Mouse (Mus musculus) forebrain, postnatal 0 days (tissue): Measurements from ENCODE around the gene Catsper2. TPM values are rescaled to one million over a fixed set of nuclear protein-coding genes. Genes with fewer than 3 reads are reported as not detected.

Experiments
- ATAC-seq: fragments of 200-750 bp; cut with Nextera tagmentation; 2 replicates; pipeline ENCODE4 v1.8.0; 2017; ENCODE audit warnings: mild to moderate bottlenecking, moderate library complexity
- DNase-seq: peaks from one replicate; pipeline ENCODE4 v3.0.0-alpha.2; 2015
- H3K27ac ChIP-seq: fragments of 300-500 bp; sonication (generic); 2 replicates; pipeline ENCODE4 v1.5.1; 2014; ENCODE audit warnings: low read depth, mild to moderate bottlenecking, antibody characterized with exemption, low read length, moderate library complexity, mixed read lengths
- H3K27me3 ChIP-seq: fragments of 300-500 bp; sonication (generic); 2 replicates; pipeline ENCODE4 v1.6.1; 2014; ENCODE audit warnings: mild to moderate bottlenecking, low read length, mixed read lengths; ENCODE audit not compliant: insufficient read depth
- H3K36me3 ChIP-seq: fragments of 300-500 bp; sonication (generic); 2 replicates; pipeline ENCODE4 v1.6.1; 2014; ENCODE audit warnings: mild to moderate bottlenecking, moderate library complexity; ENCODE audit not compliant: insufficient read depth
- H3K4me1 ChIP-seq: fragments of 300-500 bp; sonication (generic); 2 replicates; pipeline ENCODE4 v1.6.1; 2014; ENCODE audit warnings: antibody characterized with exemption; ENCODE audit not compliant: insufficient read depth
- H3K4me2 ChIP-seq: fragments of 300-500 bp; sonication (generic); 2 replicates; pipeline ENCODE4 v1.6.1; 2014; ENCODE audit warnings: low read depth, mild to moderate bottlenecking, moderate library complexity
- H3K4me3 ChIP-seq: fragments of 300-500 bp; sonication (generic); 2 replicates; pipeline ENCODE4 v1.5.1; 2014; ENCODE audit warnings: low read depth, low read length, mixed read lengths
- H3K9ac ChIP-seq: fragments of 300-500 bp; sonication (generic); 2 replicates; pipeline ENCODE4 v1.6.1; 2014; ENCODE audit warnings: mild to moderate bottlenecking
- H3K9me3 ChIP-seq: fragments of 300-500 bp; sonication (generic); 2 replicates; pipeline ENCODE4 v1.6.1; 2016; ENCODE audit warnings: low read length
- CTCF ChIP-seq: sonication (generic); IDR thresholded peaks from 2 replicates; pipeline ENCODE4 v1.5.1; 2016; ENCODE audit warnings: antibody characterized with exemption, control low read depth, low read depth
- WGBS: fragments of 180-500 bp; shearing (Covaris S2); extraction: QIAGEN DNeasy Blood & Tissue Kit; methylation state at CpG from one replicate; pipeline ENCODE4 v1.1.7; 2014; 5-methylcytosine and 5-hydroxymethylcytosine counted together
- polyA plus RNA-seq: library from polyadenylated mRNA; unstranded; fragments of >200 nt; fragmentation: Nextera tagmentation; extraction: Ambion mirVana; gene quantifications from 2 replicates; pipeline ENCODE4 v1.2.1, GENCODE M21; 2015
- total RNA-seq: library from RNA; depleted of rRNA; stranded (reverse); fragments of >200 nt; gene quantifications from 2 replicates; pipeline ENCODE4 v1.2.3, GENCODE M21; 2014

The Catsper2 gene
- total and polyA plus RNA-seq, 2 experiments from 2014 or later: 3.3 to 4.9 TPM

DNA sequence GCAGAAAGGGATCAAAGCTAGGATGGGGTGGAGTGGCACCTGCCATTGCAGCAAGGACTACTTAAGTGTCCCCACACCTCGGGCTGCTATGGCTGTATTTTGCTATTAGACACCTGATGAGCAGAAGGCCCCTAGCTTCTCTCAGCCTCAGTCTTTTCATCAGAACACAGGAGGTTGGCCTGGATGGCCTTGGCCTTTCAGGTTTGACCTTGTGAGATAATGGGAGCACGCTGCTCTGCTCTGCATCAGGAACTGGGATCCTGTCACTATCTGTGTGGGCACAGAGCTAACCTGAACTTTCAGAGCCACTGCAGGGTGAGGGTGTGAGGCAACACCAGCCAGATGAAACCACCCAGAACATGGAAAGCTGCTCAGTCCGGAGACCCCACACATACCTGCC, 41.3 kb downstream of the Catsper2 start:
- Histone ChIP-seq H3K36me3 (no peaks in the 10 kb centered on the region), H3K4me2 (no peak overlapping the region), H3K9ac (no peak overlapping the region), H3K9me3 (no peaks in the 10 kb centered on the region), H3K27me3 (no peaks in the 10 kb centered on the region), H3K4me3 (no peak overlapping the region), H3K27ac (no peak overlapping the region), H3K4me1 (no peaks in the 10 kb centered on the region)
- ATAC-seq (no peak), DNase-seq (no peak)
- TF ChIP-seq CTCF: no peak
- WGBS: 73% methylated on average over 3 of the region's 3 CpGs

DNA sequence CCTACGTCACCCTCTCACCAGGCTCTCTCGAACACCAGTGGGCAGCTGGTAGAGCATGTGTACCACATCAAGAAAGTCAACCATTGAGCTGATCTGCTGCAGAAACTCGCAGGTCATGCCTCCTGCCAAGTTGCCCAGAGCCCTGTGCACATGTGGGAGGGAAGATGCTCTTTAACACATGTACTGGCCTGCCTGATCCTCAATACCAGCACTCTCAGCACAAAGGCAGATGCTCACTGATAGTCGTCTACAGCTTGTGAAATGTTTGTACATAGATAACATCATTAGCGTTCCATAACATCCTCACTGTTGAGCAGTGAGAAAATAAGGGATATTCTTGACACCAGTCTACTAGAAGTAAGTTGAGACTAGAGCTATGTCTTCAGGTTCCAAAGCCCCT, 42.7 kb downstream of the Catsper2 start:
- Histone ChIP-seq H3K4me3 (no peak overlapping the region), H3K9ac (no peak overlapping the region), H3K4me2 (no peak overlapping the region), H3K36me3 (no peaks in the 10 kb centered on the region), H3K27ac (no peak overlapping the region), H3K4me1 (no peaks in the 10 kb centered on the region), H3K27me3 (no peaks in the 10 kb centered on the region), H3K9me3 (no peaks in the 10 kb centered on the region)
- ATAC-seq: no peak
- DNase-seq: no peak
- WGBS: 85% methylated on average over 5 of the region's 5 CpGs
- TF ChIP-seq CTCF: no peak

DNA sequence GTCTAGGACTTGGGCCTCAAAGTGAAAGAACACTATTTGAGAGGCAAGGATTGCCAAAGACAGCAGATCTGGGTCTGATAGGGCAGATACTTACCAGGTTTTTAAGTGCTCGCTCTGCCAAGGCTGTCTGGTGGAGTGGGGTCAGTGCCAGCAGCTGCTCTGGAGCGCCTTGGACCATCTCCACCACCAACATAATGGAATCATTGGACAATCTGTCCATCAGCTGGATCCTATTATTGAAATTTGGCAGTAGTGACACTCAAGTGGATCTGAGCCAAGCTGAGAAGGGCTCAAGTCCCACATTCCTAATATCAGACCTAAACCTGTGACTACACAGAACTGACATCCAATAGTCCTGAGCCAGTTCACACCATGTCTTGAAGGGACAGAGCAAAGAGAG, 44.8 kb downstream of the Catsper2 start:
- H3K36me3 ChIP-seq: no peaks in the 10 kb centered on the region
- H3K4me2 ChIP-seq: no peak overlapping the region
- 54% methylated on average over 2 of the region's 2 CpGs for WGBS
- no peak overlapping the region for H3K4me3 ChIP-seq
- DNase-seq (peak; percentile 47), ATAC-seq (no peak)
- no peak overlapping the region for H3K9ac ChIP-seq
- no peak for TF ChIP-seq CTCF
- no peaks in the 10 kb centered on the region for H3K9me3 ChIP-seq
- no peaks in the 10 kb centered on the region for H3K27me3 ChIP-seq
- H3K27ac ChIP-seq: no peak overlapping the region
- H3K4me1 ChIP-seq: no peaks in the 10 kb centered on the region

DNA sequence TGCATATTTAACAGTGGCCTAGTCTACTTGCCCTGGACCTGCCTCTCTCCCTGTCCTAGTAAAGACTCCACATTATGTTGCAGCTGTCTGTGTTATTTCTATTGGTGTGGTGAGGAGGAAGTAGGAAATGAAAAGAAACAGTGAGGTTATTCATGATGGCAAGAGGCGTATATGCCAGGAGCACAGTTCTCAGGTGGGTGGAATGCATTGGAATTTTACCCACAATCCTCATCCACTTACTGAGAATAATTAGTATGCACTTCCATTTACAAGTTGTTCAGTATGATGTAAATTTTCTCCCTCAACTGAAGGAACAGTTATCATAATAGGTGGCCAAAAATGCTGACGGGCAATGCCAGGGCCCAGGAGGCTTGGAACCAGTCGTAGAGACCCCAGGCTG, 49.9 kb downstream of the Catsper2 start:
- Histone ChIP-seq H3K4me2 (no peak overlapping the region), H3K9ac (no peak overlapping the region), H3K4me1 (no peaks in the 10 kb centered on the region), H3K27me3 (no peaks in the 10 kb centered on the region), H3K27ac (no peak overlapping the region), H3K36me3 (no peaks in the 10 kb centered on the region), H3K4me3 (no peak overlapping the region), H3K9me3 (no peaks in the 10 kb centered on the region)
- no peak for TF ChIP-seq CTCF
- ATAC-seq: no peak
- 55% methylated on average over 3 of the region's 3 CpGs for WGBS
- DNase-seq: no peak

DNA sequence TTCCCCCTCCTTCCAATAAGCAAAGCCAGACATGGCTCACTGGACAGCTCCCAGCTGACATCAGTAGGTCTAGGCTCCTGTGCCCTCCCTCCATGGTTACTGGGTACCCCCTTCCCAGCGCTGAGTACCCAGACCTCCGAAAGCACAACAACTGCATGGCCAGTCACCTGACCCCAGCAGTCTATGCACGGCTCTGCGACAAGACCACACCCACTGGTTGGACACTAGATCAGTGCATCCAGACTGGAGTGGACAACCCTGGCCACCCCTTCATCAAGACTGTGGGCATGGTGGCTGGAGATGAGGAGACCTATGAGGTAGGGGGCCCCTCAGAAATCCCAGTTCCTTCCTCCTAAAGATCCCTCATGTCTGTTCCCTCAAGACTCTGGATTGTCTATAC, 54.1 kb downstream of the Catsper2 start:
- Histone ChIP-seq H3K36me3 (no peaks in the 10 kb centered on the region), H3K27ac (no peak overlapping the region), H3K9me3 (no peaks in the 10 kb centered on the region), H3K4me3 (peak overlapping the region; percentile 55), H3K4me1 (no peaks in the 10 kb centered on the region), H3K9ac (no peak overlapping the region), H3K4me2 (peak overlapping the region; percentile 68), H3K27me3 (0 out of 2 replicates have a peak, but pooled peaks cover 13% of the 10 kb centered on the region)
- no peak for TF ChIP-seq CTCF
- no peak for ATAC-seq
- DNase-seq: no peak
- WGBS: 46% methylated on average over 4 of the region's 4 CpGs

DNA sequence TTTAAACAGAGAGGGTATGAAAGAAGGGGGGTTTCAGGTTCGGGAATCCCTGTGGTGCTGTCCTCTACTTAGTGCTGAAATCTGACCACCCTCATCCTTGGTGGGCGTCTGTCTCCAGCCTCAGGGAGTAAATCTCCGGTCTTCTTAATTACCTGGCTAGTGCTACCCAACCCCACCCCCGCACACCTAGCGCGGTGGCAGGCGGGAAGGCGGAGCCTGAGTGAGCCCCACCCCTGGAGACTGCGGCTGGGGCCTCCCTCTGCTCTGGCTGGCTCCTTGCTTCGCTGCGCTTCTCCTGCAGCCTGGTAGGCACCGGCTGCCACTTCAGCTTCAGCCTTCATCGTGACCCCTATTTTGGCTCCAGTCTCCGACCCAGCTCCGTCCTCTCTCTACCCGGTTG, 55.2 kb downstream of the Catsper2 start:
- no peak for TF ChIP-seq CTCF
- ATAC-seq (peak; percentile 76), DNase-seq (peak; percentile 76)
- Histone ChIP-seq H3K9me3 (no peaks in the 10 kb centered on the region), H3K27ac (peak overlapping the region; percentile 66), H3K9ac (peak overlapping the region; percentile 74), H3K36me3 (no peaks in the 10 kb centered on the region), H3K4me3 (peak overlapping the region; percentile 55), H3K4me1 (no peaks in the 10 kb centered on the region), H3K27me3 (0 out of 2 replicates have a peak, but pooled peaks cover 13% of the 10 kb centered on the region), H3K4me2 (peak overlapping the region; percentile 68)
- 1% methylated on average over 16 of the region's 16 CpGs for WGBS

DNA sequence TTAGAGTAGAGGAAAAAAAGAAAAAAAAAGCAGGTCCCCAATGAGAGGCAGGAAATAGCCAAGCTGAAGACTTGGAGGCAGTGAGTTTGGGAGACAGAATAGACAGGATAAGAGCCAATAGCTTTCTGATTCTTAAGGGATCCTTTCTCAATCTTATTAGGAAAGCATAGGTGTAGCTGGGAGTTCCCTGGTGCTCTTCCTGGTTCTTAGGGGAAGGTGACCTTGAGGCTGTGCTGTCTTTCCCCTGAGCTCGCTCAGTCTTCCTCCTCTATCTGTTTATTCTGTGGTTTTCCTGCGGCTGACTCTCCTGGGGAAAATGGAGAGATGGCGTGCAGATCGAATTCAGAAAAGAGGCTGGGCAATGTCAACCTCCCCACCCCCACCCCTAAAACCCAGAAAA, 55.6 kb downstream of the Catsper2 start:
- Histone ChIP-seq H3K36me3 (no peaks in the 10 kb centered on the region), H3K9me3 (no peaks in the 10 kb centered on the region), H3K4me3 (peak overlapping the region; percentile 55), H3K4me2 (peak overlapping the region; percentile 68), H3K27me3 (0 out of 2 replicates have a peak, but pooled peaks cover 13% of the 10 kb centered on the region), H3K27ac (0 out of 2 replicates have a peak overlapping the region, but pooled peaks have one; percentile 66), H3K4me1 (no peaks in the 10 kb centered on the region), H3K9ac (peak overlapping the region; percentile 74)
- no peak for DNase-seq
- 2% methylated on average over 4 of the region's 4 CpGs for WGBS
- no peak for ATAC-seq
- TF ChIP-seq CTCF: no peak
